Mouse (Mus musculus) E14TG2a.4 (cell line): Measurements from ENCODE around the gene Yif1a.

Source experiments
- H3K27me3 ChIP-seq: 2 replicates; pipeline ENCODE4 v1.6.1; 2014; ENCODE audit warnings: low read length, control low read depth; ENCODE audit not compliant: insufficient read depth
- H3K36me3 ChIP-seq: 2 replicates; pipeline ENCODE4 v1.6.1; 2014; ENCODE audit warnings: low read length, control low read depth; ENCODE audit not compliant: insufficient read depth
- H3K4me1 ChIP-seq: replicated peaks from 2 replicates; pipeline ENCODE4 v1.6.1; 2014; ENCODE audit warnings: low read depth, low read length, control low read depth
- H3K4me3 ChIP-seq: replicated peaks from 2 replicates; pipeline ENCODE4 v1.5.1; 2014; ENCODE audit warnings: mild to moderate bottlenecking, low read length
- H3K9me3 ChIP-seq: 2 replicates; pipeline ENCODE4 v1.6.1; 2014; ENCODE audit warnings: low read length, control low read depth
- CTCF ChIP-seq: conservative IDR thresholded peaks from 2 replicates; pipeline ENCODE4 v1.5.1; 2014; ENCODE audit warnings: low read length
- NANOG ChIP-seq: IDR thresholded peaks from 2 replicates; pipeline ENCODE4 v1.6.1; 2014; ENCODE audit warnings: borderline replicate concordance, low read length, mixed read lengths
- POU5F1 ChIP-seq: IDR thresholded peaks from 2 replicates; pipeline ENCODE4 v1.6.1; 2014; ENCODE audit warnings: low read length, borderline replicate concordance

Gene Yif1a

GRCm38 (mm10) chr19:5089324-5089723 is 986 bp downstream of the Yif1a start:
- peaks cover 20% of the 10 kb centered on the region for H3K27me3 ChIP-seq
- H3K9me3 ChIP-seq = no peaks in the 10 kb centered on the region
- peaks cover 65% of the 10 kb centered on the region for H3K4me1 ChIP-seq
- H3K36me3 ChIP-seq = peaks cover 49% of the 10 kb centered on the region
- H3K4me3 ChIP-seq = peak overlapping the region; percentile 98
- TF ChIP-seq POU5F1 (no peak), CTCF (no peak), NANOG (no peak)

DNA sequence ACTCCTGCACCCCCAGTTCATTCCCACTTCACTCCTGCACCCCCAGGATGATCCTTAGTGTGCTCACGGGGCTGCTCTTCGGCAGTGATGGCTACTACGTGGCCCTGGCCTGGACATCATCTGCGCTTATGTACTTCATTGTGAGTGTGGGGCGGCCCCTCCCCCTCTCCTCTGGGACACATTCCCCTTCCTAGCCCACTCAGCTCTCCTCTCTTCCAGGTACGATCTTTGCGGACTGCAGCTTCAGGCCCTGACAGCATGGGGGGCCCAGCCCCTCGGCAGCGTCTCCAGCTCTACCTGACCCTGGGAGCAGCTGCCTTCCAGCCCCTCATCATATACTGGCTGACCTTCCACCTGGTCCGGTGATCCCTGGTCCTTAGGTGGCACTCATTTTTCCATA is 3.7 kb downstream of the Yif1a start:
- TF ChIP-seq CTCF = no peak
- TF ChIP-seq POU5F1 = no peak
- TF ChIP-seq NANOG = no peak
- H3K9me3 ChIP-seq = no peaks in the 10 kb centered on the region

DNA sequence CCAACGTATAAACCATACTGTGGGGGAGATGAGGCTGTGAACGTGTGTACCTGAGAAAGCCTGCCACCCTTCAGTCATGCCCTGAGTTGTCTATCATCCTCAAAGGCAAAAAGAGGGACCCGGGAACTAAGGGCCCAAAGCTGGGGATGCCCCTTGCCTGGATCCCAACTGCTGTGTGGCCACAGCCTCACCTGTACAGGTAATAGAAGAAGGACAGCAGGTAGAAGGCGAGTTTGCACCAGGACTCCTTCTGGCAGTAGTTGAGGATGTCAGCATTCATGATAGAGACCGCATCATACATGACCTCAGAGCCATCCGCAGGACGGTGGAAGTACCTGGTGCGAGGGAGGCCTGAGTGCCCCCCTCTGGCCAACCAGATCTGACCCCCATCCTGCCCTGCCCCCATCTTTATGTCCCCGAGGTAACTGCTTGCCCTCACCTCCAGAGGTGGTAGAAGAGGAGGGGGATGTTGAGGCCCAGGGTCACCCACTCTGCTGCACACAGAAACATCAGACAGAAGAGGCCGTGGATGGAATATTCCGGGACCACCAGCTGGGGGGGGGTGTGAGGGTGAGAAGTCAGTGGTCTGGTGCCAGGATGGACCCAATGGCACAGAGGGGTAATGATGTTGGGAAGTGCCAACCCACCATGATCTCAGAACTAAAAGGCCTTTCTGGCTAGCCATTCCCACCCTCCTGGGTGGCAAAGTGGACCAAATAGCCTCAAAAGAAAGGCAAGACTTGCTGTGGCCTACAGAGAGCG is 5.3 kb downstream of the Yif1a start:
- no peak for TF ChIP-seq CTCF
- no peak for TF ChIP-seq NANOG
- no peak for TF ChIP-seq POU5F1
- H3K9me3 ChIP-seq = no peaks in the 10 kb centered on the region
- H3K36me3 ChIP-seq = peaks cover 49% of the 10 kb centered on the region
- peaks cover 76% of the 10 kb centered on the region for H3K4me1 ChIP-seq
- H3K27me3 ChIP-seq = peaks cover 30% of the 10 kb centered on the region
- H3K4me3 ChIP-seq = no peak overlapping the region

More for the DNA sequence above, 3.7 kb downstream of the Yif1a start:
- peaks cover 49% of the 10 kb centered on the region for H3K36me3 ChIP-seq
- no peak overlapping the region for H3K4me3 ChIP-seq
- peaks cover 20% of the 10 kb centered on the region for H3K27me3 ChIP-seq
- H3K4me1 ChIP-seq = peaks cover 74% of the 10 kb centered on the region

DNA sequence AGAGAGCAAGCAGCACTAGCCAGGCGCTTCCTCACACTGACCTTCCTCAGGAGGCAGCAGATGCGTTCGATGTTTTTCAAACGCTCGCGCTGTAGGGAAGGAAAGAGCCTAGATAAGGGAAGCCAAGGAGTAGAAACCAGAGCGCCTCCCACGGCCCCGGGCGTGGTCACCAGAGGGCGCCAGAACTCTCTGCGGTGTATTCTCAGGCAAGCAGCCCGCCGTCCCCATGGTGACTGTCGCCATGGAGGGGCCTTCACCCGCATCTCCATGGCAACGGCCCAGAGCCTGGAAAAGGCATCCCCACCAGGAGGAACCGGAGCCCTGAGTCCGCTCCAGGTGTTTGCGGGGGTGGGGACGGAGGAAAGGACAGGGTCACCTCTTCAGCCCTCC is 5.9 kb downstream of the Yif1a start:
- peaks cover 77% of the 10 kb centered on the region for H3K4me1 ChIP-seq
- no peaks in the 10 kb centered on the region for H3K9me3 ChIP-seq
- H3K36me3 ChIP-seq = peaks cover 50% of the 10 kb centered on the region
- H3K4me3 ChIP-seq = no peak overlapping the region
- no peak for TF ChIP-seq POU5F1
- peak; percentile 81 for TF ChIP-seq CTCF
- no peak for TF ChIP-seq NANOG
- peaks cover 30% of the 10 kb centered on the region for H3K27me3 ChIP-seq

- TF ChIP-seq POU5F1 = no peak
- Histone ChIP-seq H3K36me3 (peaks cover 50% of the 10 kb centered on the region), H3K9me3 (no peaks in the 10 kb centered on the region), H3K27me3 (peaks cover 30% of the 10 kb centered on the region), H3K4me3 (no peak overlapping the region), H3K4me1 (peaks cover 77% of the 10 kb centered on the region)
Observed at GRCm38 (mm10) chr19:5094746-5095417, 6.5 kb downstream of the Yif1a start.

DNA sequence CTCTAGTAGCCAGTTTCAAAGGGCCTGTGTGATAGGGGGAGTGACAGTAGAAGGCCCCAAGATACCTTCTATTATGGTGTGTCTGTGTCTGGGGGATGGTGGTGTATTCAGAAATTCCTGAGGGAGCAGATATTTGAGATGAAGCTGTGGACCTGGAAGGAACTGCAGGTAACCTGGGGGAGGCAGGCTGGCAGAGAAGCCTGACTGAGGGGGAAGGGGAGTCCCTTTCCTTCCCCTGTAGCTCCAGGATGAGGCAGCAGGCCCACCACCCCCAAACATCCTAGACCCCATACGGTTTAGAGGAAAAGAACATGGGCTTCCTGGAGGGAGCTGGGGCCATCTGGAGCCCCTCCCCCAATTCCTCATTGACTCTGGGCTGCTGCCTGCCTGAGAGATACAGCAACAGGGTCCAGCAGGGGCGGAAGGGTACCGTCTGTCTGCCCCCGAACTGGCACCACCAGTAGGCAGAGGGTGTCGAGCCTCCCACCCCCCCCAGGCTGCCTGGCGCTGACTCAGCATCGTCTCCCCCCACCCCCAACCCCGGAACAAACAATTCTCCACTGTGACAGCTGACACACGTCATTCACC is 7.6 kb downstream of the Yif1a start:
- H3K4me1 ChIP-seq = peaks cover 82% of the 10 kb centered on the region
- TF ChIP-seq NANOG (no peak), POU5F1 (no peak), CTCF (no peak)
- peaks cover 30% of the 10 kb centered on the region for H3K27me3 ChIP-seq
- H3K4me3 ChIP-seq = no peak overlapping the region
- peaks cover 50% of the 10 kb centered on the region for H3K36me3 ChIP-seq
- no peaks in the 10 kb centered on the region for H3K9me3 ChIP-seq

GRCm38 (mm10) chr19:5097521-5098362 is 9.4 kb downstream of the Yif1a start:
- TF ChIP-seq NANOG (no peak), CTCF (no peak), POU5F1 (no peak)
- Histone ChIP-seq H3K4me1 (peaks cover 84% of the 10 kb centered on the region), H3K4me3 (peak overlapping the region; percentile 86), H3K27me3 (peaks cover 30% of the 10 kb centered on the region), H3K36me3 (peaks cover 50% of the 10 kb centered on the region), H3K9me3 (no peaks in the 10 kb centered on the region)

- peaks cover 50% of the 10 kb centered on the region for H3K36me3 ChIP-seq
- peak within 1 kb of the TSS; percentile 86 for H3K4me3 ChIP-seq
- no peak for TF ChIP-seq CTCF
- no peak for TF ChIP-seq NANOG
- no peak for TF ChIP-seq POU5F1
Observed at GRCm38 (mm10) chr19:5098363-5099143, 10.2 kb downstream of the Yif1a start, which contains the start of gene Cnih2. Cnih2 (minus strand) TSS chr19:5098521.

More at GRCm38 (mm10) chr19:5098363-5099143, 10.2 kb downstream of the Yif1a start, which contains the start of gene Cnih2:
- no peaks in the 10 kb centered on the region for H3K9me3 ChIP-seq
- H3K27me3 ChIP-seq = peaks cover 30% of the 10 kb centered on the region
- peaks cover 76% of the 10 kb centered on the region for H3K4me1 ChIP-seq
